Mouse (Mus musculus) bone marrow, adult 2 months (tissue): ENCODE measurements around the gene Gm17364. TPM values are rescaled to one million over a fixed set of nuclear protein-coding genes. Genes with fewer than 3 reads are reported as not detected.

Source experiments
- H3K27ac ChIP-seq: fragments of 200-500 bp; 2 replicates; pipeline ENCODE4 v1.5.1; 2012; ENCODE audit warnings: low read depth, mild to moderate bottlenecking, control low read depth, inconsistent platforms, low read length; ENCODE audit not compliant: control insufficient read depth, poor library complexity, insufficient read depth
- H3K4me1 ChIP-seq: fragments of 200-500 bp; 2 replicates; pipeline ENCODE4 v1.6.1; 2011; ENCODE audit warnings: low read length; ENCODE audit not compliant: control insufficient read depth, insufficient read depth
- H3K4me3 ChIP-seq: fragments of 200-500 bp; replicated peaks from 2 replicates; pipeline ENCODE3; 2011; ENCODE audit warnings: mild to moderate bottlenecking, low read depth, low read length, control low read depth; ENCODE audit not compliant: control insufficient read depth
- CTCF ChIP-seq: fragments of 200-500 bp; IDR thresholded peaks from 2 replicates; pipeline ENCODE4 v1.5.1; 2011; ENCODE audit warnings: low read length, control low read depth; ENCODE audit not compliant: control insufficient read depth, insufficient read depth
- POLR2A ChIP-seq: fragments of 200-500 bp; IDR thresholded peaks from 2 replicates; pipeline ENCODE4 v1.6.1; 2011; ENCODE audit warnings: low read depth, mild to moderate bottlenecking, control low read depth, low read length, borderline replicate concordance; ENCODE audit not compliant: control insufficient read depth
- WGBS: fragments of 180-500 bp; shearing (Covaris S2); methylation state at CpG from one replicate; pipeline ENCODE4 v1.1.7; 2018; 5-methylcytosine and 5-hydroxymethylcytosine counted together
- polyA plus RNA-seq: library from polyadenylated mRNA; stranded (reverse); fragments of >200 nt; gene quantifications from 2 replicates; pipeline ENCODE4 v1.2.4, GENCODE M21; 2011; ENCODE audit warnings: low replicate concordance; ENCODE audit not compliant: missing spikeins, insufficient read depth, insufficient read length

Gene Gm17364
- not detected in 2 replicates for polyA plus RNA-seq

- no peak within 1 kb of the TSS for H3K4me3 ChIP-seq
- H3K27ac ChIP-seq, result no peak within 1 kb of the TSS
- WGBS, result 87% methylated on average over 10 of the region's 10 CpGs
- TF ChIP-seq POLR2A (no peak), CTCF (no peak)
- H3K4me1 ChIP-seq, result no peaks in the 10 kb centered on the region
Observed at GRCm38 (mm10) chr13:41273927-41274650, at the start of gene Gm17364. Gm17364 (minus strand) TSS chr13:41273977.

- Histone ChIP-seq H3K4me1 (no peaks in the 10 kb centered on the region), H3K4me3 (no peak overlapping the region), H3K27ac (peak overlapping the region; percentile 42; the same call in 1 of the 2 replicates)
- no peak for TF ChIP-seq CTCF
- TF ChIP-seq POLR2A, result no peak
- 77% methylated on average over 3 of the region's 3 CpGs for WGBS
Observed at GRCm38 (mm10) chr13:41321433-41321832, 47.7 kb upstream of the Gm17364 start.

- H3K4me3 ChIP-seq, result no peak overlapping the region
- no peaks in the 10 kb centered on the region for H3K4me1 ChIP-seq
- H3K27ac ChIP-seq, result no peak overlapping the region
- 87% methylated on average over 5 of the region's 5 CpGs for WGBS
- TF ChIP-seq POLR2A (no peak), CTCF (no peak)
Observed at GRCm38 (mm10) chr13:41320749-41321148, 47.0 kb upstream of the Gm17364 start.

GRCm38 (mm10) chr13:41302716-41303115 lies 28.9 kb upstream of the Gm17364 start:
- TF ChIP-seq POLR2A (no peak), CTCF (peak; percentile 66)

DNA sequence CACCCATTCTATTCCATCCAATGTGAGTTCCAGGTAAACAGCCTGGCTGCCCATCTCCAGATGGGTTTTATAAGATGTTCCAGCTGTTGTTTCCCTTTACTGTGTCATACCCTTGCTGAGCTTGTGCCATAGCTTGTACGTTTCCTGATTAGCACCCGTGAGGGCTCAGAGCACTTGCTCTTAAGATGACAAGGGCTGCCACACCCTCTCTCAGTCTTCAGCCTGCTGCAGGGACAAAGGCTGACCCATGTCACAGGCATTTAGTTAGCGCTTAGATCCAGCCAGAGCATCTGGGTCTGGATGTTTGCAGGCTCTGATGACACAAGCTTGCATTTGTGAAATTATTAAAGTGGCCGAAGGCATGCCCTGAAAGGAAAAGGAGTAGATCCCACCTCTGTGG lies 26.3 kb upstream of the Gm17364 start:
- Histone ChIP-seq H3K4me1 (no peaks in the 10 kb centered on the region; the same call in 1 of the 2 replicates), H3K4me3 (no peak overlapping the region), H3K27ac (no peak overlapping the region)
- WGBS, result 49% methylated on average over 4 of the region's 4 CpGs
- TF ChIP-seq CTCF (no peak), POLR2A (no peak)

More at GRCm38 (mm10) chr13:41302716-41303115, 28.9 kb upstream of the Gm17364 start:
- no peaks in the 10 kb centered on the region; the same call in 1 of the 2 replicates for H3K4me1 ChIP-seq
- no peak overlapping the region for H3K27ac ChIP-seq
- H3K4me3 ChIP-seq, result no peak overlapping the region
- 54% methylated on average over 10 of the region's 10 CpGs for WGBS

DNA sequence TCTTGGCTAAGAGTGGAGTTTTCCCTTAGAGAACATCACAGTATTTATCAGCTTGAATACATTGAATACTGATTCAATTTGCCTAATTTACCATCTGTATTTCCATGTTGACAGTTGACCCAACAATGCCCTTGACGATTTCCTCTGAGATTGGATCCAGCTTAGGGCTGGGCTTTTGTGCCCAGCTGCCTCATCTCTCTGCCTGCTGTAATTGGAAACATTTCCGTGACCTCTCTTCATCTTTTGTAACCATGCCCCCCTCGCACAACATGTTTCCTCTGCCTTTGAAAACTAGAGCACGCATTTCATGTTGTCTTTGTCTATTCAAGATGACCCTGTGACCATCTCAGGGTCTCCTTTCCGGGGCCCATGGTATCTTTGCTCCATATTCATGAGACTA lies 25.2 kb upstream of the Gm17364 start:
- no peaks in the 10 kb centered on the region; the same call in 1 of the 2 replicates for H3K4me1 ChIP-seq
- H3K4me3 ChIP-seq, result no peak overlapping the region
- no peak overlapping the region for H3K27ac ChIP-seq
- WGBS, result 74% methylated on average over 5 of the region's 5 CpGs
- no peak for TF ChIP-seq POLR2A
- TF ChIP-seq CTCF, result no peak

DNA sequence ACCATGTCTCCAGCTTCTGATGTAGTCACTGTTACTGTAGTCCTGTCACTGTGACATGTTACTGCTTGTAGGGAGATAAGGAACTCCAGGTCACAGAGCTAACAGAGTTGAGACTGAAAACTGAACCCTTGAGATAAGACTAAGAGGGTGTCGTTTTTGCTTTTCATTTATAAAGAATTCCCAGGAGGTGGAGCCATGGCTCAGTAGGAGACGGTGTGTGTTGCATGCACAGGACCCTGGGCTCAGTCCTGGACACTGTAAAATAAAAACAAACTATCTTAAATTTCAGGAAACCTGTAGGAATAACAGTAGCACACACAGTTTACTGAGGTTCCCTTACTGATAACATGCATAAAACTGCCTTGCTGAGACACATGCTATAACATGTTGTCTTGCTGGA lies 24.8 kb upstream of the Gm17364 start:
- no peak for TF ChIP-seq CTCF
- TF ChIP-seq POLR2A, result no peak
- H3K4me1 ChIP-seq, result no peaks in the 10 kb centered on the region; the same call in 1 of the 2 replicates
- WGBS, result 34% methylated on average over 2 of the region's 2 CpGs
- H3K27ac ChIP-seq, result no peak overlapping the region
- H3K4me3 ChIP-seq, result no peak overlapping the region

DNA sequence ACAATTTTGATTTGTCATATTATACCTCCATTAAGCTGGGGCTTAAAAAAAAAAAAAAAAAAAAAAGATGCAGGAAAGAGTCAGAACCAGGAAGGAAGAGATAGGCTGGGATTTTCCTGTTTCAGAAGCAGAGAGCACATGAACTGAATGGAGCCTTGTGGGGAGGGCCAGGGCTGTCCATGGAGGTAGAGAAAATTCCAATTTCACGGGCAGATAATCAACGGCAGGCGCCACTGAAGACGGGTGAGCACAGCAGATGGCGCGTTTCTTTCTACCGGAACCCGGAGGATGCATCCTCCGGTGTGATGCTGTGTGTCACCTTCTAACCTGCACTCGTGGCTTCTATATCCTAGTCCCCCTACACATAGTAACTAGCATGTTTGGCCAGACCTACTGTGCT lies 22.6 kb upstream of the Gm17364 start:
- Histone ChIP-seq H3K4me3 (no peak overlapping the region), H3K27ac (no peak overlapping the region), H3K4me1 (no peaks in the 10 kb centered on the region)
- WGBS, result 86% methylated on average over 10 of the region's 10 CpGs
- TF ChIP-seq CTCF (no peak), POLR2A (no peak)
